Mouse (Mus musculus): ENCODE measurements around the gene Tspear. TPM values are rescaled to one million over a fixed set of nuclear protein-coding genes. Genes with fewer than 3 reads are reported as not detected.

Gene Tspear
- polyA plus RNA-seq, 1 experiment from 2014 or later = 0.26 TPM

DNA sequence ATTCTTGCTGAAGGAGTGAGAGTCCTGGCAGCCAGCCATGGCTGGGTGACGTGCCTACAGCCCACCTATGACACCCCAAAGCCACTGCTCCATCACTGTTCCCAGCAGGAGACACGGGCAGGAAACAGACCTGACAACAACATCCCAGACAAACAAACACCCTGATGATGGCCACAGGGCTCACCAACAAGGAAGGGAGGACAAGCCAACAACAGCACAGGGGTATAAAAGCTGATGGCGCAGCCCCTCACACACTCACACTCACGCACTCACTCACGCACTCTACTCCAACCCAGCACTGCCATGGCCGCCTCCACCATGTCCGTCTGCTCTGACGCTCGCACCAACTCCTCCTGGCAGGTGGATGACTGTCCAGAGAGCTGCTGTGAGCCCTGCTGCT lies 166.2 kb downstream of the Tspear start, which contains the start of gene Gm10318:
Gm10318 (plus strand) TSS at position 301 of the 400 bp plus-strand sequence.

GRCm38 (mm10) chr10:77861675-77862074 lies 175.3 kb downstream of the Tspear start, which contains the start of gene Gm3285:
Gm3285 (plus strand) TSS chr10:77861975.

DNA sequence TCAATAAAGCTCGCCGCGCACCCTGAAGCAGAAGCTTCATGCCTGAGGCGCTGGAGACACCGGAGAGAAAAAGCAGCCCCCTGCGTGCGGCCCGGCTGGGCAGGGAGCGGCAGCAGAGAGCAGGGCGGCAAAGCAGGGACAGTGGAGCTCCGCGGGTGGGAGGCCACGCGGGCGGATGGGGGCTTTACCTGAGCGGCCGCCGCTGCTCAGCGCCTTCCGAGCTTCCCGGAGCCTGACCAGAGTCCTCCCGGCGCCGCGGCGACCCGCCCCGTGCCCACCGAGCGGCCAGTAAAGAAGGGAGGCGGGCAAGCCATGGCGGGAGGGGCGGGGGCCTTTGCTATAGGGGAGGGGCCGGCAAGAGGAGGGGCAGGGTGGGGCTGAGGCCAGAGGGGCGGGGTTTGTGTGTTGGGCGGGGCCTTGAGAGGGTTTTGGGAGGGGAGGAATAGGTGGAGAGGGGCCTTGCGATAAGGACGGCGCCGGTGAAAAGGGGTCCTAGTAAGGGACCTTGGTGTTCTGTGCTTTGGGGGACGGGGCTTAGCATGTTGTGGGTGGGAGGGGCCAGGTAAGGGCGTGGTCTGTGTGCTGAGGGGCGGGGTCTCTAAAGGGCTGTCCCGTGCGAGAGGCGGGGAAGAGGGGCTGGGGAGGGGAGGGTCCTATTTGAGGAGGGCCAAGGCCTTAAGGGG lies 216.0 kb downstream of the Tspear start, which contains the start of gene Lrrc3:
Lrrc3 (minus strand) TSS at position 326 of the 683 bp plus-strand sequence.

Other genes starting within 250 kb of the Tspear start
- gene Fam207a, start 170.8 kb upstream of the Tspear start, polyA plus RNA-seq (2017; shearing (Covaris generic)) = 44.5 TPM
- 545 TPM for gene Itgb2, start 156.3 kb upstream of the Tspear start, polyA plus RNA-seq (2017; shearing (Covaris generic))
- gene Pttg1ip, start 104.8 kb upstream of the Tspear start, polyA plus RNA-seq (2017; shearing (Covaris generic)) = 101 TPM
- 109 TPM for gene Sumo3, start 80.5 kb upstream of the Tspear start, polyA plus RNA-seq (2017; shearing (Covaris generic))
- not detected for gene Gm49325, start 80.4 kb upstream of the Tspear start, polyA plus RNA-seq (2017; shearing (Covaris generic))
- 48.5 TPM for gene Ube2g2, start 64.3 kb upstream of the Tspear start, polyA plus RNA-seq (2017; shearing (Covaris generic))
- gene Gm19402, start 4.2 kb downstream of the Tspear start, polyA plus RNA-seq (2017; shearing (Covaris generic)) = not detected
- gene Gm9508, start 10.7 kb downstream of the Tspear start, polyA plus RNA-seq (2017; shearing (Covaris generic)) = not detected
- not detected for gene Gm10272, start 20.1 kb downstream of the Tspear start, polyA plus RNA-seq (2017; shearing (Covaris generic))
- not detected for gene Gm10024, start 24.9 kb downstream of the Tspear start, polyA plus RNA-seq (2017; shearing (Covaris generic))
- gene Gm10142, start 29.2 kb downstream of the Tspear start, polyA plus RNA-seq (2017; shearing (Covaris generic)) = not detected
- gene Krtap12-1, start 34.0 kb downstream of the Tspear start, polyA plus RNA-seq (2017; shearing (Covaris generic)) = not detected
- not detected for gene Gm10100, start 39.9 kb downstream of the Tspear start, polyA plus RNA-seq (2017; shearing (Covaris generic))
- not detected for gene Gm18596, start 56.1 kb downstream of the Tspear start, polyA plus RNA-seq (2017; shearing (Covaris generic))
- gene Gm9736, start 64.8 kb downstream of the Tspear start, polyA plus RNA-seq (2017; shearing (Covaris generic)) = not detected
- gene Gm3233, start 73.1 kb downstream of the Tspear start, polyA plus RNA-seq (2017; shearing (Covaris generic)) = not detected
- not detected for gene Gm3238, start 84.8 kb downstream of the Tspear start, polyA plus RNA-seq (2017; shearing (Covaris generic))
- gene Gm7138, start 90.4 kb downstream of the Tspear start, polyA plus RNA-seq (2017; shearing (Covaris generic)) = not detected
- not detected for gene Gm3250, start 96.0 kb downstream of the Tspear start, polyA plus RNA-seq (2017; shearing (Covaris generic))
- gene Gm7137, start 101.6 kb downstream of the Tspear start, polyA plus RNA-seq (2017; shearing (Covaris generic)) = not detected
- not detected for gene Gm9639, start 108.5 kb downstream of the Tspear start, polyA plus RNA-seq (2017; shearing (Covaris generic))
- not detected for gene Gm19668, start 112.6 kb downstream of the Tspear start, polyA plus RNA-seq (2017; shearing (Covaris generic))
- not detected for gene Gm9507, start 125.3 kb downstream of the Tspear start, polyA plus RNA-seq (2017; shearing (Covaris generic))
- gene Gm2696, start 128.1 kb downstream of the Tspear start, polyA plus RNA-seq (2017; shearing (Covaris generic)) = not detected
- gene Krtap10-4, start 140.5 kb downstream of the Tspear start, polyA plus RNA-seq (2017; shearing (Covaris generic)) = not detected
- gene Krtap10-10, start 149.4 kb downstream of the Tspear start, polyA plus RNA-seq (2017; shearing (Covaris generic)) = not detected
- gene Gm36176, start 160.2 kb downstream of the Tspear start, polyA plus RNA-seq (2017; shearing (Covaris generic)) = not detected
- not detected for gene Gm10318, start 166.3 kb downstream of the Tspear start, polyA plus RNA-seq (2017; shearing (Covaris generic))
- not detected for gene Gm3285, start 175.4 kb downstream of the Tspear start, polyA plus RNA-seq (2017; shearing (Covaris generic))
- gene Lrrc3, start 216.0 kb downstream of the Tspear start, polyA plus RNA-seq (2017; shearing (Covaris generic)) = 0.11 TPM